Mouse (Mus musculus) C3H10T1/2 (cell line): ENCODE measurements around the gene Orc4. TPM values are rescaled to one million over a fixed set of nuclear protein-coding genes. Genes with fewer than 3 reads are reported as not detected.

Experiments
- polyA plus RNA-seq, 2 experiments: library from polyadenylated mRNA; unstranded; fragments of >200 nt; fragmentation: generic; extraction: Trizol; gene quantifications; one replicate each; pipeline ENCODE4 v1.2.1; 2012; ENCODE audit warnings: missing spikeins in 2 of 2

The Orc4 gene
- polyA plus RNA-seq, result 1 to 10 TPM; 1.0 to 5.3 TPM

DNA sequence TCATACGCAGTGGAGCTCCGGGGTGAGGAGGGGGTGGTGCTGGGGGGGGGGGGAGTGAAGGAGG is at the start of gene Orc4:
Gene Orc4, minus strand, starts transcription at position 26 of the 64 bp plus-strand sequence.

GRCm38 (mm10) chr2:48948841-48949584 is 1.1 kb downstream of the Orc4 start, which contains the start of gene Mbd5:
Mbd5 (plus strand) TSS chr2:48949508.

Other genes with a start within 250 kb of the Orc4 start
- under 1 TPM; 0.09 to 0.78 TPM for gene Acvr2a, start 136.2 kb downstream of the Orc4 start, polyA plus RNA-seq
- 1 to 10 TPM in 1 of 2 experiments, under 1 TPM in 1; 0.32 to 3.0 TPM for gene Mbd5, start 769 bp downstream of the Orc4 start, polyA plus RNA-seq